Mouse (Mus musculus) cerebellum, postnatal 4 days (tissue): ENCODE data around the gene Phgdh.
A peak's percentile ranks its signal among the peaks of the same experiment; 100 is the strongest.

Experiments
- DNase-seq, 2 experiments: peaks; one replicate each; pipeline ENCODE4 v3.0.0; 2022; ENCODE audit warnings: low spot score in 2 of 2, mixed read lengths in 1 of 2

The Phgdh gene

DNA sequence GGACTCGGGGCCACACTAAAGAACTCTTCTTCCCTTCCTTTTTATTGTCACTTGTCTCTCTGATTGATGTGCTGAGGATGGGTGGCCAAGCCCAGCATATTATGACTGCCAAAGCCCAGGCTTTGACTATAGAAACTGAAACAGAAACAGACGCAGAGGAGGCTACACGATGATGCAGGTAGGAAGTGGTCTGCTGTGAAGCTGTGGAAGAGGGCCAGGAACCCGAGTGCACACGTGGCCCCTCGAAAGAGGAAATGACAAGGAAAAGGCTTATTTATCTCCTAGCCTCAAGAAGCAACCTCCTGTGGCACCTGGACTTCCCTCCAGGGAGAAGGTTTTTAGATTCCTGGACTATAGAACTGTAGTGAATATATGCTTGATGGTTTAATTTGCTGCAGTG lies 8.3 kb upstream of the Phgdh start:
- no peak for DNase-seq

GRCm38 (mm10) chr3:98343235-98343634 lies 3.4 kb upstream of the Phgdh start:
- DNase-seq: no peak

GRCm38 (mm10) chr3:98340818-98341594 lies 1.2 kb upstream of the Phgdh start:
- DNase-seq: no peak

DNA sequence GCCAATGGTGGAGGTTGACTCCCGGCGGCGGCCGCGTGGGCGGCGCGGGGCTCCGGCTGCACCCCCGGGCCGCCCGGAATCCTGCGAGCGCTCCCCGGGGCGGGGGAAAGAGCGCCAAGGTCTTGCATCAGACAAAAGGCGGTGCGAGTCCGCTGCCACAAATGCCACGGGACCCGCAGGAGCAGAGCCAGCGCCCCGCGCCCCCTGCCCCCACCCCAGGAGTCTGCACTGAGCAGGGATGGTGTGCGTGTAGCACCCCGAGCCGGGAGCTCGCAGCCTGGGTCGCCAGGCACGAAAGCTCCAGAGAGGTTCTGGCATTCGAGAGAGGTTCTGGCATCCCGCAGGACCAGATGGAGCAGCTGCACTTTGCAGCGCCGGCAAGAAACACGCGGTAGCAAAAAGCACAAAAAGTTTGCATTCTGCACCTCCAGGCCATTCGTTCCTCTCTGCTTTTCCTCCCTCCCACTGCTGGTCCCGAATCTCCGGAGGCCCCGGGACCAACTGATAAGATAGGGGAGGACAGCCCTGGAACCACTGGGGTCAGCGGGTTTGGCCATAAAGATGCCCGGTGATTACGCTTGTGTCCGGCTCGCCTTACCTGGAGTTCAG lies 589 bp downstream of the Phgdh start:
- DNase-seq: peak in 1 of 2 experiments; percentile 28

GRCm38 (mm10) chr3:98338584-98339041 lies 1.2 kb downstream of the Phgdh start:
- peak in 1 of 2 experiments; percentile 32 for DNase-seq

DNA sequence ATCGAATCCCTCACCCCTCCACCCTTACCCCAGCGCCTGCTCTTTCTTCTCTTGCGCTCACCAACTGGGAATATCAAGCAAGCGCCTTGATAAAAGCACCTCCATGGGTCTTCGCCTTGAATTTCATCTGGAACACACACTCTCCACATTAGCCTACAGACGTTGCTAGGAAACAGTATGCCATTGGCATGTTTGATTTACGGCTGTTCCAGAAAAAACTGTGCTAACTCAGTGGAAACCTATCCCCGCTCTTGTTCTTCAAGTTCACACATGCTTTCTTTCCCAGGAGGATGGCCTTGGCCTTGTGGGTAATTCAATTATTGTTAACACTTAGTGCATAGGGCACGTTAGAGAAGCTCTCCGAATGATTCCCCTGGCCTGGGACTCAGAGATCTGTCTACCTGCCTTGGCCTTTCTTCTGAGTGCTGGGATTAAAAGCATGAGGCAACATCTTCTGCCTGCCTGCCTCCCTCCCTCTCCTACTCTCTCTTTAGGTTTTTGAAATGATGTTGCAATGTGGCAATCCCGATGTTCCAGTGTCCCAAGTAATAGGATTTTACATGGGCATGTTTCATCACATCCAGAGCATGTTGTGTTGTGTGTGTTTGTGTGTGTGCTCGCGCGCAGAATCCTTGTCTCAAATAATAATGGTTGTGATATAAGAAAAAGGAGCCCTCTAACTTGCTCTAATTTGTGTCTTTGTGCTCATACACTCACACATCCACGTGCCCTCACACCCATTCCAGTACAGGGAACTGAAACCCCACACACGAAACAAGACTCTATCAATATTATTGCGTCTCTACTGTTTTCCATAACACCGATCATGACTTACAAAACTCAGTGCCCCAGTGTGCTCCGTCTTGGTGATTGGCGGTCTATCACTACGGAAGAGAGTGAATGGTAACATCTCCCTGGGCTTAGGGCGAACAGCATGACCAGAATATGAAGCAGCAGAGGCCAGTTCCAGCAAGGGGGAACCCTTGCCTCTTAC lies 2.8 kb downstream of the Phgdh start:
- DNase-seq: no peak

DNA sequence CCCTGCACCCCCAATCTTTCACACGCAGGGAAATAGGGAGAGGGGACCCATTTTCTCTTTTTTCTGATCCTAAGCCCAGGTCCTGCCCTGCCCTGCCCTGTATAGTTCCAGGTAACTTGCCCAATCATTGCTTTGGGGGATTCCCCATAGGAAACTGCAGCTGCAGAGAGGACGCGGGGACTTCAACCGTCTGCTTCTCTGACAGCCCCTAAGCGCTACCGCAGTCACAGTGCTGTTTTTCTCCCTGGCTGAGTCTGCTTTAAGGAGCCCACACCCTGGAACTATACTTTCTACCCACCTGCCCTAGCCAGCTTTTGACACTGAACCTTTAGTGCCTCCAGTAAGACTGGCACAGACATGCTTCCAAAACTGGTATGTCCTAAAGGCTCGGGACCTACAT lies 3.9 kb downstream of the Phgdh start:
- DNase-seq: no peak

- DNase-seq: no peak
Observed at GRCm38 (mm10) chr3:98335331-98335730, 4.5 kb downstream of the Phgdh start.

- no peak for DNase-seq
Observed at GRCm38 (mm10) chr3:98334010-98334409, 5.8 kb downstream of the Phgdh start.

- no peak for DNase-seq
Observed at GRCm38 (mm10) chr3:98324235-98324634, 15.6 kb downstream of the Phgdh start.

DNA sequence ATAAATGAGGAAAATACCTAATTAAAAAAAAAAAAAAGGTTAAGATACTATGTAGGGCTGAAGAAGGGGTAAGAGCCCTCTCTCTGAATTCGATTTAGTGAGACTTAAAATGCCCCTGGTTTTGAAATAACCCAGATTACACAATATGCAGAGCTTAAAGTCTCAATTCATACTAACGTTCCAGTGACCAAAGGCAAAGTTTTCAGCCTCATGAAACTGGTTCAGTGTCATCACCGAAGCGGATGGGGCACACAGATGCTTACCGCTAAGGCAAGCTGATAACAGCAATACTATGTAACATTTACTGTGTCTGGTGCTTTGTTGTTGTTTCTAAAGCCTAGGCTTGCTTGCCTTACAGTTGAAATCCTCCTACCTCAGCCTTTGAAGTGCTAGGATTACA lies 17.6 kb downstream of the Phgdh start:
- no peak for DNase-seq

- peak in 1 of 2 experiments; percentile 27 for DNase-seq
Observed at GRCm38 (mm10) chr3:98319190-98319589, 20.6 kb downstream of the Phgdh start.

DNA sequence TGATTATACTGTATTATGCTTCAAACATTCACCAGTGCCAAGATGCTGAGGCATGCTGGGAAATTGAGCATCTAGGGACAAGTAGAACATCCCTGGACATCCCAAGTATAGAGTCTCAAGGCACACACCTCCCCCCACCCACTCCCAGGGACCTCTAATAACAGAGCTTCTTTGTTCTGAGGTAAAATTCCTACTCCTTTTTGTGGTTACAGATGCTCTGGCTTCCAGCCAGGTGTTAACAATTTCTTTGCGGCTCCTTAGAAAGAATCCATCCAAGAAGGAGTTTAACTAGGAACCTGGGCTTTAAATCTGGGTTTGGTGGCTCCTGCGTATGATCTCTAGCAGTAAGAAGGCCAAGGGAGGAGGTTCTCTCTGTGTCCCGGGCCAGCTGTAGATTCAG lies 22.6 kb downstream of the Phgdh start:
- DNase-seq: no peak

DNA sequence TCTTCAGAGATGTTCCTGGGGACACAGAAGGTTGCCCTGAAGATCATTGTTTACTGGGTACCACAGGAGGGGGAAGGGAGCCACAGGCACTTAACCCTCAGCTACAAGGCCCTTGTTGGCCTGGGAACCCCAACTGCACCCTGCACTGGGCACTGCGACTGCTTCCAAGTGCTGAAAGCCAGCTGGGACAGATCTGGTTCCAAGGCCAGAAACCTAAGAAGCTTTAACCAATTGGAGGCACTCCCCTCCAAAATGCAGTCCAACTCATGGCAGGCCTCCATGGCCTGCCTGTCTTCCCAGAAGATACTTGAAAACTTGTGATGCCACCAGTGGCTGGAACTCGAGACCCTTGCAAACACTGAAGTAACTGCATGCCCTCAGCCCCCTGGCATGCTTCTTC lies 24.6 kb downstream of the Phgdh start:
- DNase-seq: no peak

GRCm38 (mm10) chr3:98313294-98314155 lies 26.3 kb downstream of the Phgdh start:
- DNase-seq: no peak

GRCm38 (mm10) chr3:98312867-98313266 lies 26.9 kb downstream of the Phgdh start:
- peak in 1 of 2 experiments; percentile 76 for DNase-seq

- DNase-seq: no peak
Observed at GRCm38 (mm10) chr3:98310456-98310855, 29.3 kb downstream of the Phgdh start.

DNA sequence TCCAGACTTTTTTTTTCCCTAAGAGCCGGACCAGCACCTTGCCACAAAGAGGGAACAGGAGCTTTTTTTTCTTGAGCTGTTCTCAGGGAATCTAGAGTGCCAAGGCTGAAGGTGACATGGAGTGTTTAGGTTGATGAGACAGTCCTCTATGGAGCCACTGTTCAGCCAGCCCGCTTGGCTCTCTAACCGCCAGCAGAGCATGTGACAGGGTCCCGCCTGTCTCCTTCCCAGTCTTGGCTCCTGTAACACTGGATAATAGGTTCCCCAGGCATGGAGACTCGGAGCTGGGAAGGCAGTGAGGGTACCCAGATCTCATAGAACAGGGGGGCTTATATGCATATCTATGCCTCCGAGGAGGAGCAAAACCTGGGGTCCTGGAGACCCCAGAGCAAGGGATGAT lies 31.2 kb downstream of the Phgdh start:
- DNase-seq: no peak

GRCm38 (mm10) chr3:98301761-98302160 lies 38.0 kb downstream of the Phgdh start:
- no peak for DNase-seq

DNA sequence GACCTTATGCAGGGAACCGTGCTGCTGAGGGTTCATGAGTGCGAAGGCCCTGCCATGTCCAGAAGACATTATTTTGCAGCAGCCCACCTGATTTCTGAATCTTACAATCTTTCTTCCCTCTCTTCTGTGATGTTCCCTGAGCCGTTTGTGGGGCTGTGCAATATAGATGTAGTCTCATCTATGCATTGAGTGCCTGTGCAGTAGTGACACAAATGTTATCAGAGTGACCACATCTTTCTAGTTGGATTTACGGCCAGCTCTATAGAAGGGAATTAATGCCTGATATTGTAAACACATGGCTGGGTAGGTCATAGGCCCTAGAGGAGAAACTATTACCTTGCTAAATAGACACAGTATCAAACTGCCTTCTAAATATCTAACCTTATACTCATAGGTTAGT lies 39.5 kb downstream of the Phgdh start:
- DNase-seq: no peak
